Mouse (Mus musculus): ENCODE results near the gene Adtrp.

GRCm38 (mm10) chr13:41748866-41749265 is 98.6 kb downstream of the Adtrp start:
- TF ChIP-seq GATA1 (IDR thresholded peaks at IDR 0.05; ENCODE audit: low read length) (no peak), TAL1 (IDR thresholded peaks at IDR 0.05; ENCODE audit: low read length) (no peak)

All from erythroblast, embryonic 14.5 days (primary cell).